Mouse (Mus musculus): Measurements from ENCODE around the gene 2310030G06Rik. TPM values are rescaled to one million over a fixed set of nuclear protein-coding genes. Genes with fewer than 3 reads are reported as not detected.
A peak's percentile ranks its signal among the peaks of the same experiment; 100 is the strongest.

The 2310030G06Rik gene
- 1.2 and 2.5 TPM in 2 replicates for polyA plus RNA-seq (2015; fragmentation: Nextera tagmentation; extraction: Ambion mirVana)

GRCm38 (mm10) chr9:50746214-50746677 is at the start of gene 2310030G06Rik:
2310030G06Rik (minus strand) TSS chr9:50746536.
- peak within 1 kb of the TSS; percentile 66 for H3K4me2 ChIP-seq (ENCODE audit: low read length)
- ATAC-seq = no peak
- peaks cover 2% of the 10 kb centered on the region; the same call in 1 of the 2 replicates for H3K4me1 ChIP-seq (ENCODE audit: control insufficient read depth, insufficient read depth, low read length)
- peak within 1 kb of the TSS; percentile 53 for H3K9ac ChIP-seq (ENCODE audit: low read depth, low read length)
- no peaks in the 10 kb centered on the region for H3K36me3 ChIP-seq (ENCODE audit: control insufficient read depth, insufficient read depth, low read length)
- 2% methylated on average over 19 of the region's 19 CpGs for WGBS
- H3K4me3 ChIP-seq (ENCODE audit: low read depth, low read length) = peak within 1 kb of the TSS; percentile 37
- H3K27ac ChIP-seq (ENCODE audit: low read length) = peak within 1 kb of the TSS; percentile 47; the same call in 1 of the 2 replicates
- no peaks in the 10 kb centered on the region for H3K9me3 ChIP-seq (replicated peaks; ENCODE audit: control insufficient read depth, low read length, poor library complexity, severe bottlenecking)
- H3K27me3 ChIP-seq (ENCODE audit: control insufficient read depth, insufficient read depth, low read depth, low read length) = peaks cover 5% of the 10 kb centered on the region

DNA sequence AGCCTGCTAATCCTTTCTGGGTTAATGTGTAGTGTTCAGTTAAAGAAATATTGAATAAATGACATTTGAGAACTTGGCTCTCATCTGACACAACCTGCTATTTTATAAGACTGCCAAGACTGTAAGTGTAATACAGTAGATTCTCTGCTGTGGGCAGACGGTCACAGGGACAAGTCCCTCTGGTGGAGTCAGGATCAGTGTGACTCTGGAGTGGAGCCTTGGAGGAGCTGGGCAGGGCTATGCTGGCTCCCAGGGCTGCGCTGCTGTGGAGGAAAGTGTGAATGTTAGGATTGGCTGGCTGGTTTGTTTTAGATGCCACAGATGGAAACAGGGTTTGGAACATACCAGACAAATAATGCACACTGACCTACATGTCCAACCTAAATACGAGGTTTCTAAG is 48.9 kb upstream of the 2310030G06Rik start:
- peaks cover 3% of the 10 kb centered on the region; the same call in 1 of the 2 replicates for H3K36me3 ChIP-seq (ENCODE audit: control insufficient read depth, insufficient read depth, low read length)
- no peak overlapping the region for H3K27ac ChIP-seq (ENCODE audit: low read length)
- WGBS = 95% methylated on average over 3 of the region's 3 CpGs
- no peak overlapping the region for H3K4me3 ChIP-seq (ENCODE audit: low read depth, low read length)
- H3K4me1 ChIP-seq (ENCODE audit: control insufficient read depth, insufficient read depth, low read length) = no peaks in the 10 kb centered on the region
- no peak for ATAC-seq
- no peak overlapping the region for H3K4me2 ChIP-seq (ENCODE audit: low read length)
- no peak overlapping the region for H3K9ac ChIP-seq (ENCODE audit: low read depth, low read length)
- H3K9me3 ChIP-seq (replicated peaks; ENCODE audit: control insufficient read depth, low read length, poor library complexity, severe bottlenecking) = no peaks in the 10 kb centered on the region
- H3K27me3 ChIP-seq (ENCODE audit: control insufficient read depth, insufficient read depth, low read depth, low read length) = no peaks in the 10 kb centered on the region

DNA sequence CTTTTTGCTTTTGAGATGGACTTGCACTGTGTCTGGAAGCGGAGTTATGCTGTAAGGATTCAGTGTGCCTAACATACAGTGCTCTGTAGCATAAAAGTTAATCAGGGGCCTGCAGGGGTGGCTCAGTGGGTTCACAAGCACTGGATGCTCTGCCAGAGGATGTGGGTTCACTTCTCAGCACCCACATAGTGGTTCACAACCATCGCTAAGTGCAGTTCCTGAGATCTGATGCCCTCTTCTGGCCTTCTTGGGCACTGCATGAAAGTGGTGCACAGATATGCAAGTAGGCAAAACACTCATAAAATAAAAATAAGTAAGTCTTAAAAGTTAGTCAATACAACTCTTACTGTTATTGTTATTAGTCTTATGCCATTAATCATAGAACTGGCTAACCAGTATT is 35.8 kb upstream of the 2310030G06Rik start:
- H3K36me3 ChIP-seq (ENCODE audit: control insufficient read depth, insufficient read depth, low read length) = peaks cover 39% of the 10 kb centered on the region
- no peak overlapping the region for H3K4me2 ChIP-seq (ENCODE audit: low read length)
- 70% methylated on average over 2 of the region's 2 CpGs for WGBS
- no peaks in the 10 kb centered on the region for H3K9me3 ChIP-seq (replicated peaks; ENCODE audit: control insufficient read depth, low read length, poor library complexity, severe bottlenecking)
- no peak overlapping the region for H3K4me3 ChIP-seq (ENCODE audit: low read depth, low read length)
- ATAC-seq = no peak
- H3K9ac ChIP-seq (ENCODE audit: low read depth, low read length) = no peak overlapping the region
- H3K4me1 ChIP-seq (ENCODE audit: control insufficient read depth, insufficient read depth, low read length) = no peaks in the 10 kb centered on the region
- H3K27ac ChIP-seq (ENCODE audit: low read length) = no peak overlapping the region
- no peaks in the 10 kb centered on the region for H3K27me3 ChIP-seq (ENCODE audit: control insufficient read depth, insufficient read depth, low read depth, low read length)

DNA sequence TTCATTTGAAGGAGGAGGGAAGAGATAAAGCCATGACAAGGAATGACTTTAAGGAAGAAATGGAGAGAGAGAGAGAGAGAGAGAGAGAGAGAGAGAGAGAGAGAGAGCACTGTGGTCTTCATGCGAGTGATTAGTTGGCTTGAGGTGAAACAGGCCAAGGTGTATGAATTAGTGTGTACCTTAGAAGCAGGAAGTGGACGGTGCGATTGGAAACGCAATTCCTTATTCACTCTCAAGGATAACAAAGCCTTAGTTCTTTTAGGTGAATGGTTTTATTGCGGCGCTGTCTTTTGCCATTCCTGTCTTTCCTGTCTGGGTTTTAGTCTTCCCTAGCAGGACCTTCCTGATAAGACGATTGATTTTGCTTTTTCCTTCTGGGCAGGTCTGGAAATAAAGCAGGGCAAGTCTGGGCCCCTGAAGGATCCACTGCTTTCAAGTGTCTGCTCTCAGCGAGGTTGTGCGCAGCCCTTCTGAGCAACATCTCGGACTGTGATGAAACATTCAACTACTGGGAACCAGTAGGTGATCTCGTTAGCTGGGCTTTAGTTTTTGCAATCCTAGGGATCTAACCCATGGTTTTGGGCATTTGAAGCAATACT is 29.9 kb upstream of the 2310030G06Rik start:
- H3K4me1 ChIP-seq (ENCODE audit: control insufficient read depth, insufficient read depth, low read length) = peaks cover 19% of the 10 kb centered on the region
- 60% methylated on average over 11 of the region's 11 CpGs for WGBS
- ATAC-seq = no peak
- H3K9ac ChIP-seq (ENCODE audit: low read depth, low read length) = peak overlapping the region; percentile 89
- peaks cover 14% of the 10 kb centered on the region for H3K36me3 ChIP-seq (ENCODE audit: control insufficient read depth, insufficient read depth, low read length)
- peak overlapping the region; percentile 92 for H3K27ac ChIP-seq (ENCODE audit: low read length)
- H3K27me3 ChIP-seq (ENCODE audit: control insufficient read depth, insufficient read depth, low read depth, low read length) = no peaks in the 10 kb centered on the region
- H3K4me3 ChIP-seq (ENCODE audit: low read depth, low read length) = peak overlapping the region; percentile 82
- no peaks in the 10 kb centered on the region for H3K9me3 ChIP-seq (replicated peaks; ENCODE audit: control insufficient read depth, low read length, poor library complexity, severe bottlenecking)
- peak overlapping the region; percentile 75 for H3K4me2 ChIP-seq (ENCODE audit: low read length)

DNA sequence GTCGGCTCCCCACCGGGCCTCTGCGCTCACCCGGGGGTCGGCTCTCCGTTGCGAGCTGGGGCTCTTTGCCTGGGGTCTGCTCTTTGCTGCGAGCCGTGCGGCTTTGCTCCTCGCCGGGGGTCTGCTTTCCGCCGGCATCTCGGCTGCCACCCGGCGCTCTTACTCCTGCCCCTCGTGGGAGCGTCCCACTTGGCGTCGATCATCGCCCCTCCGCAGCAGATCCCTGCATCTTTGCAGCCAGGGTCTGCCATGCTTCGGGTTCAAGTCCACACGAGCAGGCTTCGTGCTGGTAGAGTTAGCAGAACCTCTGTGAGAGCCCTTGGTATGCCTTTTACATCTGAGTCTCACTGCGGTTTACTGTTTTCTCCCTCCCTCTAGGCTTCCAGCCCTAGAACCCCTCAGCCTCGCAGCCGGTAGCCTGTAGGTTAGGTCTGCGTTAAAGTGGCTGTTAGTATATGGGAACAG is 29.4 kb upstream of the 2310030G06Rik start:
- WGBS = under 1% methylated on average over 30 of the region's 30 CpGs
- H3K4me2 ChIP-seq (ENCODE audit: low read length) = peak overlapping the region; percentile 75
- ATAC-seq = peak; percentile 61
- H3K4me1 ChIP-seq (ENCODE audit: control insufficient read depth, insufficient read depth, low read length) = peaks cover 19% of the 10 kb centered on the region
- H3K27ac ChIP-seq (ENCODE audit: low read length) = peak overlapping the region; percentile 92
- H3K36me3 ChIP-seq (ENCODE audit: control insufficient read depth, insufficient read depth, low read length) = peaks cover 9% of the 10 kb centered on the region; the same call in 1 of the 2 replicates
- no peaks in the 10 kb centered on the region for H3K27me3 ChIP-seq (ENCODE audit: control insufficient read depth, insufficient read depth, low read depth, low read length)
- H3K9me3 ChIP-seq (replicated peaks; ENCODE audit: control insufficient read depth, low read length, poor library complexity, severe bottlenecking) = no peaks in the 10 kb centered on the region
- H3K9ac ChIP-seq (ENCODE audit: low read depth, low read length) = peak overlapping the region; percentile 89
- peak overlapping the region; percentile 82 for H3K4me3 ChIP-seq (ENCODE audit: low read depth, low read length)

DNA sequence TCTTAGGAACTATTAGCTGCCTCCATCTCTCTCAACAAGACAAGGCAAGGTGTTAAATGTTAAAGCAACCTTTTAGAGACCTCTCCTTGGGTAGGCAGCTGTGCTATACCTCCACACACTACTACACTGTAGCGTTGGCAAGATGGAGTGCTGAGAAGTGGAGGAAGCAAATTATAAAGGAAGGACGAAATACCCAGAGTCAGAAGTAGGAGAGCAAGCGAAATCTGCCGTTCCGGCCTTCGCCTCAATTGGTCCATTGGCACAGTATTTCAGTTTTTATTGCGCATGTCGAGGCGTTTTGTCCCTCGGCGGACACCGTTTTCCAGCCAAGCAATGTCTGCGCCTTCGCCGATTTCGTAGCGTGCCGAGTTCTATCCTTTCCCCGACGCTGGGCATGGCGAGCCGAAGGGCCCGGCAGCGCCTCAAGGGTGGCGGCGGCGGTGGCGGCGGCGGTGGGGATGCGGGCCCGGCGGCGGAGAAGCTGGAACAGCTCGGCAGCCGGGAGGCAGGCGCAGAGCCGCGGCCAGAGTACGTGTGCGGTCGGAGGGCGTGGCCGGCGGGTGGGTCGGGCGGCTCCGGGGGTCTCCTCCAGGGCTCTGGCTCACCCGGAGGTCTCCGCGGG is 28.8 kb upstream of the 2310030G06Rik start, which contains the start of the genes Alg9 and 1110032A03Rik:
Gene Alg9 (plus strand): TSS at position 29 of the 622 bp plus-strand sequence.
Gene 1110032A03Rik (minus strand): TSS at position 530 of the 622 bp plus-strand sequence.
- Histone ChIP-seq H3K27me3 (ENCODE audit: control insufficient read depth, insufficient read depth, low read depth, low read length) (no peaks in the 10 kb centered on the region), H3K4me2 (ENCODE audit: low read length) (peak within 1 kb of the TSS; percentile 75), H3K9me3 (replicated peaks; ENCODE audit: control insufficient read depth, low read length, poor library complexity, severe bottlenecking) (no peaks in the 10 kb centered on the region), H3K9ac (ENCODE audit: low read depth, low read length) (peak within 1 kb of the TSS; percentile 89), H3K27ac (ENCODE audit: low read length) (peak within 1 kb of the TSS; percentile 92), H3K4me3 (ENCODE audit: low read depth, low read length) (peak within 1 kb of the TSS; percentile 82), H3K4me1 (ENCODE audit: control insufficient read depth, insufficient read depth, low read length) (peaks cover 19% of the 10 kb centered on the region), H3K36me3 (ENCODE audit: control insufficient read depth, insufficient read depth, low read length) (peaks cover 4% of the 10 kb centered on the region; the same call in 1 of the 2 replicates)
- under 1% methylated on average over 51 of the region's 51 CpGs for WGBS
- ATAC-seq = peak; percentile 80

GRCm38 (mm10) chr9:50774026-50774462 is 27.7 kb upstream of the 2310030G06Rik start:
- no peaks in the 10 kb centered on the region for H3K9me3 ChIP-seq (replicated peaks; ENCODE audit: control insufficient read depth, low read length, poor library complexity, severe bottlenecking)
- H3K9ac ChIP-seq (ENCODE audit: low read depth, low read length) = no peak overlapping the region
- H3K4me3 ChIP-seq (ENCODE audit: low read depth, low read length) = 0 out of 2 replicates have a peak overlapping the region, but pooled peaks have one; percentile 0
- peaks cover 25% of the 10 kb centered on the region for H3K4me1 ChIP-seq (ENCODE audit: control insufficient read depth, insufficient read depth, low read length)
- H3K27me3 ChIP-seq (ENCODE audit: control insufficient read depth, insufficient read depth, low read depth, low read length) = no peaks in the 10 kb centered on the region
- WGBS = 74% methylated on average over 4 of the region's 4 CpGs
- no peak overlapping the region; the same call in 1 of the 2 replicates for H3K27ac ChIP-seq (ENCODE audit: low read length)
- H3K36me3 ChIP-seq (ENCODE audit: control insufficient read depth, insufficient read depth, low read length) = no peaks in the 10 kb centered on the region
- ATAC-seq = no peak
- peak overlapping the region; percentile 75 for H3K4me2 ChIP-seq (ENCODE audit: low read length)

DNA sequence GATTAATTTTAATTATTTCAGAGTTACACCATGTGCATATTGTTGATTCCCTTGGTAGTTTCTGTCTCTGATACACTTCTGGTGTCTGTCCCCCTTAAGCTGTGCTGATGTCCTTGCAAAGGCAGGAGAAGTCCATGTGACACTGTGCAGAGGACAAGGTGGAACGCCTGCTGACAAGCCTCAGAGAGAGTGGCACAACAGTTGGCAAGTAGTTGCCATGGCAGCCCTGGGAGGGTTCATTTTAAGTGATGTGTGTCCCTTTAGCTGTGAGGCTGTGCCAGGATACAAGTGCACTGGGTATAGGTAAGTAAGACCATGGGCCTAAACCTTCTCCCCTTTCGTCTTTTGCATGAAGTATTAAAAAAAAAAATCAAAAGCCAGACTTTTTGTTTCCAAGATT is 23.7 kb upstream of the 2310030G06Rik start:
- Histone ChIP-seq H3K27me3 (ENCODE audit: control insufficient read depth, insufficient read depth, low read depth, low read length) (no peaks in the 10 kb centered on the region), H3K9ac (ENCODE audit: low read depth, low read length) (no peak overlapping the region), H3K4me3 (ENCODE audit: low read depth, low read length) (no peak overlapping the region), H3K9me3 (replicated peaks; ENCODE audit: control insufficient read depth, low read length, poor library complexity, severe bottlenecking) (no peaks in the 10 kb centered on the region), H3K4me2 (ENCODE audit: low read length) (no peak overlapping the region), H3K4me1 (ENCODE audit: control insufficient read depth, insufficient read depth, low read length) (peaks cover 29% of the 10 kb centered on the region), H3K36me3 (ENCODE audit: control insufficient read depth, insufficient read depth, low read length) (no peaks in the 10 kb centered on the region), H3K27ac (ENCODE audit: low read length) (no peak overlapping the region)
- no peak for ATAC-seq
- 78% methylated on average over 2 of the region's 2 CpGs for WGBS
